Mouse (Mus musculus): ENCODE data around the gene Six1.

DNA sequence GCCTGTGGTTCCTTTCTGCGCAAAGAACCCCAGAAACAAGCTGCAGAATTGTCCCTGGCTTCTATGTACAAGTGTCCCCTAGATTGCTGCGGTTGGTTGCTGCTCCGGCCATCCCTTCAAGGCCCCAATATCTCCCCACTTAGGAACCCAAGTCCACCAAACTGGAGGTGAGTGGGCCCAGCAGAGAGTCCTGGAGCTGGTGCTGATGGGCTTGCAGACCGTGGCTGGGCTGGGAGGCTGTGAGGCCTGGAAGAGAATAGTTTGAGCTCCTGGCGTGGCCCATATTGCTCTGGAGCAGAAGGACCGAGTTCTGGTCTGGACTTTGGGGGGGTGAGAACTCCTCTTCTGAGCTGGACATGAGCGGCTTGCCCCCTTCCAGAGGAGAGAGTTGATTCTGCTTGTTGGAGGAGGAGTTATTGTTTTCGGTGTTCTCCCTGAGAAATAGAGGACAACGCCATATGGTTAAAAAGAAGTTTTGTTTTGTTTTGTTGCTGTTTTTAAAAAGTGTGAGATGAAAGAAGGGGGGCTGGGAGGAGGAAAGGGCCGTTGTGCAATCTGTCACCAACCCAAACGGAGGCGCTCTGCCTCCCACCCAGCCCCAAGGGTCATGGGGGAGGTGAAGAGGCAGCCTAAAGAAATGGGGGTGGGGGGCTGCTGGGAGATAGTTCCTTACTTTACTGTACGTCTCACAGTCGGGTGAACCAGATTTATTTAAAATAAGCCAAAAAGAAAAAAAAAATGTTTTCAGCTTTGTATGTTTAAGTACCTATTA is 10.1 kb downstream of the Six1 start:
- TF ChIP-seq CTCF (IDR thresholded peaks at IDR 0.05; ENCODE audit: low read depth) (no peak), EP300 (optimal IDR thresholded peaks at IDR 0.05) (no peak)

Measured in stomach, postnatal 0 days (tissue).